Mouse (Mus musculus) thymus, postnatal 0 days (tissue): ENCODE results near the gene Acbd3. TPM values are rescaled to one million over a fixed set of nuclear protein-coding genes. Genes with fewer than 3 reads are reported as not detected.

ENCODE experiments used
- DNase-seq: peaks from one replicate; pipeline ENCODE4 v3.0.0-alpha.2; 2015; ENCODE audit warnings: low spot score
- polyA plus RNA-seq: library from polyadenylated mRNA; unstranded; fragments of >200 nt; fragmentation: Nextera tagmentation; extraction: Ambion mirVana; gene quantifications from 2 replicates; pipeline ENCODE4 v1.2.1, GENCODE M21; 2015

The Acbd3 gene
- 15.2 and 19.5 TPM in 2 replicates for polyA plus RNA-seq

- DNase-seq, result peak; percentile 95
These were observed at the start of gene Acbd3 for GRCm38 (mm10) chr1:180725704-180726179. TSS of gene Acbd3 (plus strand) at chr1:180726043.

- no peak for DNase-seq
These were observed 34.6 kb upstream of the Acbd3 start for GRCm38 (mm10) chr1:180691284-180691683.

- DNase-seq, result peak; percentile 52
These were observed 29.1 kb upstream of the Acbd3 start, which contains the start of gene Mixl1 for GRCm38 (mm10) chr1:180696626-180697352. TSS of gene Mixl1 (minus strand) at chr1:180697034.

- no peak for DNase-seq
These were observed 27.8 kb upstream of the Acbd3 start for GRCm38 (mm10) chr1:180698063-180698462.

GRCm38 (mm10) chr1:180703400-180703799 is 22.4 kb upstream of the Acbd3 start:
- DNase-seq, result peak; percentile 58

GRCm38 (mm10) chr1:180707368-180707767 is 18.5 kb upstream of the Acbd3 start:
- no peak for DNase-seq

GRCm38 (mm10) chr1:180707813-180708212 is 18.0 kb upstream of the Acbd3 start:
- DNase-seq, result no peak

GRCm38 (mm10) chr1:180708935-180709776 is 16.7 kb upstream of the Acbd3 start:
- DNase-seq, result no peak

- no peak for DNase-seq
These were observed 7.1 kb upstream of the Acbd3 start for GRCm38 (mm10) chr1:180718756-180719155.

- DNase-seq, result no peak
These were observed 6.4 kb upstream of the Acbd3 start for GRCm38 (mm10) chr1:180719483-180719882.

GRCm38 (mm10) chr1:180719951-180720689 is 5.7 kb upstream of the Acbd3 start:
- DNase-seq, result peak; percentile 87

- peak; percentile 30 for DNase-seq
These were observed 3.2 kb upstream of the Acbd3 start for GRCm38 (mm10) chr1:180722608-180723007.

GRCm38 (mm10) chr1:180723701-180724238 is 2.1 kb upstream of the Acbd3 start:
- peak; percentile 68 for DNase-seq

- no peak for DNase-seq
These were observed 340 bp downstream of the Acbd3 start for GRCm38 (mm10) chr1:180726183-180726582.

GRCm38 (mm10) chr1:180729231-180729630 is 3.4 kb downstream of the Acbd3 start:
- no peak for DNase-seq

- no peak for DNase-seq
These were observed 22.0 kb downstream of the Acbd3 start for GRCm38 (mm10) chr1:180747827-180748226.

GRCm38 (mm10) chr1:180752115-180752514 is 26.3 kb downstream of the Acbd3 start:
- DNase-seq, result no peak

- no peak for DNase-seq
These were observed 28.5 kb downstream of the Acbd3 start for GRCm38 (mm10) chr1:180754376-180754775.

GRCm38 (mm10) chr1:180756711-180757110 is 30.9 kb downstream of the Acbd3 start:
- no peak for DNase-seq

- no peak for DNase-seq
These were observed 31.6 kb downstream of the Acbd3 start for GRCm38 (mm10) chr1:180757252-180757955.
